Mouse (Mus musculus): Measurements from ENCODE around the gene Ldhc. TPM values are rescaled to one million over a fixed set of nuclear protein-coding genes. Genes with fewer than 3 reads are reported as not detected.

The Ldhc gene
- polyA plus RNA-seq, 1 experiment from 2014 or later: not detected

GRCm38 (mm10) chr7:46839446-46839845, 21.6 kb upstream of the Ldhc start:
- Histone ChIP-seq H3K4me2 (replicated peaks; ENCODE audit: low read depth, low read length) (no peak overlapping the region), H3K36me3 (ENCODE audit: control insufficient read depth, insufficient read depth, low read length) (no peaks in the 10 kb centered on the region), H3K4me3 (ENCODE audit: low read depth, low read length) (no peak overlapping the region), H3K4me1 (replicated peaks; ENCODE audit: control insufficient read depth, insufficient read depth, low read length) (no peaks in the 10 kb centered on the region), H3K9ac (ENCODE audit: low read depth, low read length) (no peak overlapping the region), H3K27ac (ENCODE audit: low read depth, low read length) (no peak overlapping the region), H3K9me3 (ENCODE audit: control insufficient read depth, low read length) (no peaks in the 10 kb centered on the region), H3K27me3 (ENCODE audit: control insufficient read depth, insufficient read depth, low read length) (no peaks in the 10 kb centered on the region)
- ATAC-seq (ENCODE audit: low FRiP score) (no peak), DNase-seq (ENCODE audit: low spot score) (no peak)
- WGBS: 30% methylated on average over 7 of the region's 7 CpGs

- 78% methylated on average over 5 of the region's 5 CpGs for WGBS
- no peaks in the 10 kb centered on the region for H3K4me1 ChIP-seq (replicated peaks; ENCODE audit: control insufficient read depth, insufficient read depth, low read length)
- no peak for ATAC-seq (ENCODE audit: low FRiP score)
These were observed 21.1 kb upstream of the Ldhc start for GRCm38 (mm10) chr7:46839861-46840260.

GRCm38 (mm10) chr7:46840326-46840725, 20.7 kb upstream of the Ldhc start:
- Histone ChIP-seq H3K27me3 (ENCODE audit: control insufficient read depth, insufficient read depth, low read length) (no peaks in the 10 kb centered on the region), H3K4me2 (replicated peaks; ENCODE audit: low read depth, low read length) (no peak overlapping the region), H3K4me1 (replicated peaks; ENCODE audit: control insufficient read depth, insufficient read depth, low read length) (peaks cover 3% of the 10 kb centered on the region; the same call in 1 of the 2 replicates), H3K9me3 (ENCODE audit: control insufficient read depth, low read length) (no peaks in the 10 kb centered on the region), H3K27ac (ENCODE audit: low read depth, low read length) (no peak overlapping the region), H3K4me3 (ENCODE audit: low read depth, low read length) (no peak overlapping the region), H3K9ac (ENCODE audit: low read depth, low read length) (no peak overlapping the region), H3K36me3 (ENCODE audit: control insufficient read depth, insufficient read depth, low read length) (no peaks in the 10 kb centered on the region)
- 46% methylated on average over 4 of the region's 4 CpGs for WGBS
- ATAC-seq (ENCODE audit: low FRiP score) (no peak), DNase-seq (ENCODE audit: low spot score) (no peak)

More at GRCm38 (mm10) chr7:46839861-46840260, 21.1 kb upstream of the Ldhc start:
- no peak overlapping the region for H3K9ac ChIP-seq (ENCODE audit: low read depth, low read length)
- DNase-seq (ENCODE audit: low spot score): no peak
- no peaks in the 10 kb centered on the region for H3K36me3 ChIP-seq (ENCODE audit: control insufficient read depth, insufficient read depth, low read length)
- no peak overlapping the region for H3K4me2 ChIP-seq (replicated peaks; ENCODE audit: low read depth, low read length)
- H3K27me3 ChIP-seq (ENCODE audit: control insufficient read depth, insufficient read depth, low read length): no peaks in the 10 kb centered on the region
- H3K27ac ChIP-seq (ENCODE audit: low read depth, low read length): no peak overlapping the region
- H3K9me3 ChIP-seq (ENCODE audit: control insufficient read depth, low read length): no peaks in the 10 kb centered on the region
- H3K4me3 ChIP-seq (ENCODE audit: low read depth, low read length): no peak overlapping the region

- ATAC-seq (ENCODE audit: low FRiP score): no peak
- H3K27ac ChIP-seq (ENCODE audit: low read depth, low read length): no peak within 1 kb of the TSS
- WGBS: 22% methylated on average over 6 of the region's 6 CpGs
These were observed 20.0 kb upstream of the Ldhc start, which contains the start of gene Ldha for GRCm38 (mm10) chr7:46840787-46841525. Gene Ldha (plus strand): TSS chr7:46841475.

GRCm38 (mm10) chr7:46842278-46842677, 18.7 kb upstream of the Ldhc start:
- WGBS: 35% methylated on average over 5 of the region's 5 CpGs
- Histone ChIP-seq H3K9ac (ENCODE audit: low read depth, low read length) (no peak overlapping the region), H3K27me3 (ENCODE audit: control insufficient read depth, insufficient read depth, low read length) (no peaks in the 10 kb centered on the region), H3K36me3 (ENCODE audit: control insufficient read depth, insufficient read depth, low read length) (no peaks in the 10 kb centered on the region), H3K27ac (ENCODE audit: low read depth, low read length) (no peak overlapping the region), H3K4me1 (replicated peaks; ENCODE audit: control insufficient read depth, insufficient read depth, low read length) (peaks cover 3% of the 10 kb centered on the region; the same call in 1 of the 2 replicates), H3K4me2 (replicated peaks; ENCODE audit: low read depth, low read length) (no peak overlapping the region), H3K9me3 (ENCODE audit: control insufficient read depth, low read length) (no peaks in the 10 kb centered on the region), H3K4me3 (ENCODE audit: low read depth, low read length) (no peak overlapping the region)
- no peak for ATAC-seq (ENCODE audit: low FRiP score)
- no peak for DNase-seq (ENCODE audit: low spot score)

More at GRCm38 (mm10) chr7:46840787-46841525, 20.0 kb upstream of the Ldhc start, which contains the start of gene Ldha:
- DNase-seq (ENCODE audit: low spot score): no peak
- Histone ChIP-seq H3K4me2 (replicated peaks; ENCODE audit: low read depth, low read length) (no peak within 1 kb of the TSS), H3K27me3 (ENCODE audit: control insufficient read depth, insufficient read depth, low read length) (no peaks in the 10 kb centered on the region), H3K4me1 (replicated peaks; ENCODE audit: control insufficient read depth, insufficient read depth, low read length) (peaks cover 3% of the 10 kb centered on the region; the same call in 1 of the 2 replicates), H3K4me3 (ENCODE audit: low read depth, low read length) (no peak within 1 kb of the TSS), H3K9ac (ENCODE audit: low read depth, low read length) (no peak within 1 kb of the TSS), H3K9me3 (ENCODE audit: control insufficient read depth, low read length) (no peaks in the 10 kb centered on the region), H3K36me3 (ENCODE audit: control insufficient read depth, insufficient read depth, low read length) (no peaks in the 10 kb centered on the region)

- H3K9me3 ChIP-seq (ENCODE audit: control insufficient read depth, low read length): no peaks in the 10 kb centered on the region
- H3K27ac ChIP-seq (ENCODE audit: low read depth, low read length): no peak overlapping the region
- H3K4me3 ChIP-seq (ENCODE audit: low read depth, low read length): no peak overlapping the region
- H3K36me3 ChIP-seq (ENCODE audit: control insufficient read depth, insufficient read depth, low read length): no peaks in the 10 kb centered on the region
- no peaks in the 10 kb centered on the region for H3K27me3 ChIP-seq (ENCODE audit: control insufficient read depth, insufficient read depth, low read length)
- WGBS: 92% methylated on average over 4 of the region's 4 CpGs
- ATAC-seq (ENCODE audit: low FRiP score) (no peak), DNase-seq (ENCODE audit: low spot score) (no peak)
- no peak overlapping the region for H3K9ac ChIP-seq (ENCODE audit: low read depth, low read length)
- peaks cover 3% of the 10 kb centered on the region; the same call in 1 of the 2 replicates for H3K4me1 ChIP-seq (replicated peaks; ENCODE audit: control insufficient read depth, insufficient read depth, low read length)
- H3K4me2 ChIP-seq (replicated peaks; ENCODE audit: low read depth, low read length): no peak overlapping the region
These were observed 17.4 kb upstream of the Ldhc start for GRCm38 (mm10) chr7:46843576-46843975.

GRCm38 (mm10) chr7:46845211-46845977, 15.6 kb upstream of the Ldhc start:
- Histone ChIP-seq H3K36me3 (ENCODE audit: control insufficient read depth, insufficient read depth, low read length) (0 out of 2 replicates have a peak, but pooled peaks cover 2% of the 10 kb centered on the region), H3K9me3 (ENCODE audit: control insufficient read depth, low read length) (no peaks in the 10 kb centered on the region), H3K27me3 (ENCODE audit: control insufficient read depth, insufficient read depth, low read length) (no peaks in the 10 kb centered on the region), H3K4me2 (replicated peaks; ENCODE audit: low read depth, low read length) (peak overlapping the region; percentile 96), H3K4me3 (ENCODE audit: low read depth, low read length) (peak overlapping the region; percentile 85), H3K4me1 (replicated peaks; ENCODE audit: control insufficient read depth, insufficient read depth, low read length) (peaks cover 3% of the 10 kb centered on the region; the same call in 1 of the 2 replicates), H3K27ac (ENCODE audit: low read depth, low read length) (peak overlapping the region; percentile 53; the same call in 1 of the 2 replicates), H3K9ac (ENCODE audit: low read depth, low read length) (peak overlapping the region; percentile 92)
- ATAC-seq (ENCODE audit: low FRiP score): peak; percentile 87
- peak; percentile 95 for DNase-seq (ENCODE audit: low spot score)
- under 1% methylated on average over 45 of the region's 51 CpGs for WGBS

- Histone ChIP-seq H3K27me3 (ENCODE audit: control insufficient read depth, insufficient read depth, low read length) (no peaks in the 10 kb centered on the region), H3K27ac (ENCODE audit: low read depth, low read length) (no peak overlapping the region; the same call in 1 of the 2 replicates), H3K4me3 (ENCODE audit: low read depth, low read length) (peak overlapping the region; percentile 85), H3K36me3 (ENCODE audit: control insufficient read depth, insufficient read depth, low read length) (0 out of 2 replicates have a peak, but pooled peaks cover 2% of the 10 kb centered on the region), H3K9me3 (ENCODE audit: control insufficient read depth, low read length) (no peaks in the 10 kb centered on the region), H3K4me1 (replicated peaks; ENCODE audit: control insufficient read depth, insufficient read depth, low read length) (peaks cover 3% of the 10 kb centered on the region; the same call in 1 of the 2 replicates), H3K9ac (ENCODE audit: low read depth, low read length) (peak overlapping the region; percentile 92), H3K4me2 (replicated peaks; ENCODE audit: low read depth, low read length) (peak overlapping the region; percentile 96)
- ATAC-seq (ENCODE audit: low FRiP score) (no peak; the same call in 1 of the 2 replicates), DNase-seq (ENCODE audit: low spot score) (peak; percentile 66)
- WGBS: under 1% methylated on average over 36 of the region's 36 CpGs
These were observed 15.0 kb upstream of the Ldhc start for GRCm38 (mm10) chr7:46845978-46846485.
